Mouse (Mus musculus): ENCODE data around the gene March11.

GRCm38 (mm10) chr15:26322804-26323203 is 14.0 kb downstream of the March11 start:
- no peak for TF ChIP-seq CTCF (IDR thresholded peaks at IDR 0.05; ENCODE audit: low read depth)
- no peak for TF ChIP-seq EP300 (IDR thresholded peaks at IDR 0.05; ENCODE audit: low read depth)
